Mouse (Mus musculus): ENCODE data around the gene Myo6.

The Myo6 gene

DNA sequence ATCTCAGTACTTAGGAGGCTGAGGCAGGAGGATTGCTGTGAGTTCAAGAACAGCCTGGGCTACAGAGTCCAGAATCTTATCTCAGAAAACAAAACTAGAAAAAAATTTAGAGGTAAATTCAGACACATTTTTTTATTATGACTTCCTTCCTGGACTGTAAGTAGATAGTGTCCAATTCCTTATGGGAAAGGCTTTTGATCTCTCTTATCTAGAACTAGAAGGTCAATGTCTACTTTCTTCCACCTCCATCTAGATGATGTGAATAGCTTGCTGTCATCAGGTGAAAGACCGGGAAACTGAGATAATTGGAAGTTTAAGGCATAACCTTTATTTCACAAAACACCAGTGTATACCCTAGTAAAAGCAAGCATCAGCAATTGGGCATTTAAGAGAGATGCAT, 16.9 kb downstream of the Myo6 start:
- no peak for DNase-seq (ENCODE audit: low spot score)

- no peak for DNase-seq (ENCODE audit: low spot score)
Measured at GRCm38 (mm10) chr9:80184138-80184537, 19.3 kb downstream of the Myo6 start.

DNA sequence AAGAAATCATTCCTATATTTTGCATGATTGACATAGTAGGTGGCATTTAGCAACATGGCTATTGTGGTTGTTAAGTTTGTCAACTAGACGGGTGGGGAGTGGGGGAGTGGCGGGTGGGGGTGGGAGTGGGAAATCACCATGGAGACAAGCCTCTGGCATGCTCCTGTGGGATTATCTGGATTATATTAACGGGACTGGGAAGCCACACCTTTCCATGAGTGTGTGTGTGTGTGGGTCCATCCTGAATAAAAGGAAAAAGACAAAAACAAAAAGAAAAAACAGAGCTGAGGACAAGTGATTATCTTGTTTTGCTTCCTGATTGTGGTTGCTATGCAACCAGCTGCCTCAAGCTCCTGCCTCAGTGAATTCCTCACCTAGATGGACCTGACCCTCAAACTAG, 20.9 kb downstream of the Myo6 start:
- no peak for DNase-seq (ENCODE audit: low spot score)

DNA sequence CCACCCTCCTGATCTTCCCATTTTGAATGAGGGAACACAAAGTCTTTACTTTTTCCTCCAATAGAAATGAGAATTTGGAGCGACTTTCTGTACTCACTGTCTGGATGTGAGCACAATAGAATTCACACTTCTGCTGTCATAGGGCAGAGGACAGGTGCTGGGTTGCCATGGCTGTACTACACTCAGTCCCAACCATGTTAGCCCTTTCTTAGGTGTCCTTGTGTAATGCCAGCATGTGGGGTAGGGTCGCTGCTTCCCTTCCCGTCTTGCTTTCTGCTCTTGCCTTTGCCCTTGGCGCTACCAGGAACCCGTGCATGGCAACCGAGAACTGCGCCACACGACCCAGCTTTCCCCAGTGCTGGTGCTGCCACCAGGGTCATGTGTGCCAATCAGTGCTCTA, 21.9 kb downstream of the Myo6 start:
- no peak for DNase-seq (ENCODE audit: low spot score)

- no peak for DNase-seq (ENCODE audit: low spot score)
Measured at GRCm38 (mm10) chr9:80188324-80188893, 23.6 kb downstream of the Myo6 start.

DNA sequence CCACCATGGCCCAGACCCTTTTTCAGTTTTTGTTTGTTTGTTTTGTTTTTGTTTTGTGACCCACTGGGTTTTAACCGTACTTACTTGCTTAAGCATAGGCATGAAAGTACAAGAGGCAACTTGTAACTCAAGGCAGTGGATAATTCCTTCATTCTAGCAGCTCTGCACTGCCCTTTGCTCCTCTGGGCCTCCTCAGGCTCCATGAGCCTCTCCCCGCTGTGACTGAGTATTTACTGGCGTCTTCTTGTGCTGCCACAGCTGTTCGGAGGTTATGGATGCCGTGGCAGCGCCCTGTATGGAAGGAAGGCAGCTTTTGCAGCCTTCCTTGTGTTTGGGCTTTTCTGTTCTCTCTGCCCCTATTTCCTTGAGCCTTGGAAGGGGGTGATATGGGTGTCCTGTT, 26.4 kb downstream of the Myo6 start:
- DNase-seq (ENCODE audit: low spot score) = no peak

DNA sequence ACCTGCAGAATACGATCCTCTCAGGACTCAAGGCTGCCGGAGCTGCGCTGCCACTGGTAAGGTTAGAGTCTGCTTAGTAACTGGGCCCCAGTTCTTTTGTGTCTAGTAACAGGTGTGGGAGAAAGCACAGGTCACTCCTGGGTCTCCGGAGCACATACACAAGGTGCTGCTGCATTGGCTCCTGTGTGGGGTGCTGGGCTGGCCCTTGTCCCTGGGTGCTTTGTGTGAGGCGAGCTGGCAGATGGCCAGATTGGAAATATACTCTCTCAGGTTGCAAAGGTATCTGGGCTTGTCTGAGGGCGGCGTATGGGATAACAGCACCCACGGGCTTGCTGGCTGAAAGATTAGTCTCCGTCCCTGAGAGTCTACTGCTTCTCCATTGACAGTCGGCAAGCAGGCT, 27.5 kb downstream of the Myo6 start:
- DNase-seq (ENCODE audit: low spot score) = no peak

GRCm38 (mm10) chr9:80194446-80194845, 29.6 kb downstream of the Myo6 start:
- DNase-seq (ENCODE audit: low spot score) = no peak

- no peak for DNase-seq (ENCODE audit: low spot score)
Measured at GRCm38 (mm10) chr9:80196161-80196560, 31.3 kb downstream of the Myo6 start.

GRCm38 (mm10) chr9:80197233-80197632, 32.4 kb downstream of the Myo6 start:
- DNase-seq (ENCODE audit: low spot score) = no peak

DNA sequence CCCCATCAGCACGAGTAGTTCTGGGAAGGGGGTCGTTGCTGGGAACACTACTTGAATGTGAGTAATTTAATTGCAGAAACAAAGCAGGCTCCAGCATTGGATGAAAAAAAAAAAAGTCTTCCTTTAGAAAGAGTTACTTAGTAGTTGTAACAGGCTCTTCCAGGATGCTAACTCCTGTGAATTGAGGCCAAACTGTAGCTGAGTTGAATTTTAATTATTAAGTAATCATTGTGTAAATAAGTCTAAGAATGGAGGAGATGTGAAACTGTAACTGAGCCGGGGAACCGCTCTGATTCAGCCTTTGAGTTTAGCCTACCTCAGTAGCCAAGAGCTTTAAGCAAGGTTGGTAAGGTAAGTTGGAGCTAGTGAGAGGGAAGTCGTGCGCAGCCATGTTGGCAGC, 36.0 kb downstream of the Myo6 start:
- no peak for DNase-seq (ENCODE audit: low spot score)

DNA sequence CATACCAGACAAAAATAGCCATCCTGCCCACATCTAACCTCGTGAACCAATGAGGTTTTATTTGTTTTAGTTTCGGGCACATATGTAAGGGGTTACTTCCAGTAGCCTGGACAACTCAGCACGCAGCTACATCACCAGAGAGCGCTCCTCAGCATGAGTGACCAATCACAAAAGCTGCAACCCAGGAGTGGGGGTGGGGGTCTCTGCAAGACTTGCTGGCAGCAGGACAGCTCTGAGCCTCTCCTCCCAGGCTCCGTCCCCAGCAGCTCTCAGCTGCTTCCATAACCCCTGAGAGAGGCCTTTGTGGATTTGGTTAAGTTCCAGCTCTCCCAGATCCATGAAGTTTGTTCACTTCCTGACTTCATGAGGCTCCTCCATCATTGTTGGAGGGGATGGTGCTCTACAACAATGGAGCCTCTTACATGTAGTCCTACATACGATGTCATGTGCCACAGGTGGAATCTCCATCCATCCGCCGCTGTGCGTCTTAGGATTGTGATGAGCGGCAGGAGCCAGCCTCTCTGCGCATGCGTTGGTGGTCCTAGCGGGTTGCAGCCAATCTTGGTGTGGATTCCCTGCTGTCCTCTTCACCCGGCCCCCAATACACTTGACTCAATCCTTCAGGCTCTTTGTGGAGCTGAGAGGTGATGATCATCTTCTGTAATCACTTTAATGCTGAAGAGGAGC, 37.7 kb downstream of the Myo6 start:
- no peak for DNase-seq (ENCODE audit: low spot score)

- DNase-seq (ENCODE audit: low spot score) = no peak
Measured at GRCm38 (mm10) chr9:80208681-80209080, 43.9 kb downstream of the Myo6 start.

- DNase-seq (ENCODE audit: low spot score) = no peak
Measured at GRCm38 (mm10) chr9:80209459-80209858, 44.6 kb downstream of the Myo6 start.

DNA sequence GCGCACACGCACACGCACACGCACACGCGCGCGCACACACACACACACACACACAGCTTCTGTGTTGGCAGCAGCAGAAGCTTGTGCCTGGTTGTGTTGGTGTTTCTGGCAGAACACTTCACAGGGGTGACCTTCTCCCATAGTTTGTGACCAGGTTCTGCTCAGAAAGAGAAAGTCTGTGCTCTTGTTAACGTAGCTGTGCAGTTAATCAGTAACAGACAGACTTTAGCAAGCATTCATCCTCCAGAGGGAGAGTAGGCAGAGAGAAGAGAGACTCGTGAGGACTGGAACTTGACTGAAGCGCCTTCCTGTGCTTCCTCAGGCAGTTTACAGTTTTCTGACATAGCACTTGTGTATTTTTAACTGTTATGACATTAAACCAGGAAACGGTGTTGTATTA, 45.3 kb downstream of the Myo6 start:
- no peak for DNase-seq (ENCODE audit: low spot score)

DNA sequence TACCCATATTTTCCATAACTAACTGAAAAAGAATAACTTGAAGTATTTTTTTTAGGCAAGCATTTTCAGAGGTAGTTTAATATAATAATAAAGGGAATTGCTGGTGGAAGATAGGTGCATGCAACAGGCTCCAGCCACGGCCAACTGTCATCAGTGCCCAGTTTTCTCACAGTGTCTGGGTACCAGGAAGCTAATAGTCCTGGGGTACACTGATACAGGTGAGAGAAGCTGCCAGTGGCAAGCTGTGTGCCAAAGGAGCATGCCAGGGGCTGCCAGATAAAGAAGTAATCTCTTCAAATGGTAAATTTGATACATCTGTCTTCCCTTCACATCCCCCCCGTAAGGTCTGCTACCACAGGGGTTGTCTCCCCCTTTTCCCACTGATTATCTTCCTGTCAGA, 48.6 kb downstream of the Myo6 start:
- DNase-seq (ENCODE audit: low spot score) = no peak

DNA sequence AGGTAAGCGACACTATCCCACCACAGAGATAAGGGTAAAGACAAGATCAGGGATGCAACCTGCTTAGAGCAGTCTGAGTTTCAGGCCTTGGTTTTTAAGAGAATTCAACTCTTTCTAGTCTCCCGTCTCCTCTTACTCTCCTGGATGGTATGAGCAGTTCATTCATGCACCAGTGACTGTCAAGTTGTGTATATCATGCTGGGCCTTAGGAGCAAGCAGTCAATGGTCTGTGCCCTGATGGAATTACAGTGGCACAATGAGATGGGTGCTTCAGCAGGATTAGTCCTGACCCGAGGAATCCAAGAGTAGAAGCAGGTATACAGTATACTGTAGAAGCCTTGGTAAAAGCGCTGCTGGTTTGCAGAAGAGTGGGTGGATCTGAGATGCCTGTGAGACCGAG, 50.7 kb downstream of the Myo6 start:
- DNase-seq (ENCODE audit: low spot score) = no peak

GRCm38 (mm10) chr9:80216786-80217501, 52.1 kb downstream of the Myo6 start:
- DNase-seq (ENCODE audit: low spot score) = no peak

- no peak for DNase-seq (ENCODE audit: low spot score)
Measured at GRCm38 (mm10) chr9:80218718-80219117, 53.9 kb downstream of the Myo6 start.

DNA sequence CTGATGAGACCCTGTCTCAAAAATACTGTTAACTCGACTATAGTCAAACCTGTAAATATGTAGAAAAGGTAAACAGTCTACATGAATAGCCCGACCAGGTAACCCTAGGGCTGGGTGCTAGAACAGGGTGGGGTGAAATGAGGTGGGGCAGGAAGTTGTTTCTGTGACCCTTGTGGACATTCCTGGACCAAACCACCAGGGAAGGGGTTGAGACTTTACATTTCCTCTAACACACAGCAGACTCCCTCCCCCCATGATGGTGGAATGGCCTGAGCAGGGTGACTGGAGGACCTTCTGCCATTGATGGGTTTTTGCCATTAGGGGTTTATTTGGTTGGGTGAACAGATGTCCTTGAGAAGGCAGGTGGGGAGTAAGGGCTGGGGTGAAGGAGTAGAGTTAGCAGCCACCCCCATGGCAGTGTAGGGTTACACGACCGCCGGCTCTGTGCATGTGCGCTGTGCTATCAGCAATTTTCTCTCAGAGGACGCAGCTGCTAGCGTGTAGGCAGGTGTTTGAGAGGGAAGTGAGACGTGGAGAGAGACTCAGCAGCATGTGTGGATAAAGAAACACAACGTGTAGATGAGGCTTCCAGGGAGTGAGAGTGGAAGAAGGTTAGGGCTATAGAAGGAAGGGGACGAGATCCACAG, 59.3 kb downstream of the Myo6 start:
- DNase-seq (ENCODE audit: low spot score) = no peak

DNA sequence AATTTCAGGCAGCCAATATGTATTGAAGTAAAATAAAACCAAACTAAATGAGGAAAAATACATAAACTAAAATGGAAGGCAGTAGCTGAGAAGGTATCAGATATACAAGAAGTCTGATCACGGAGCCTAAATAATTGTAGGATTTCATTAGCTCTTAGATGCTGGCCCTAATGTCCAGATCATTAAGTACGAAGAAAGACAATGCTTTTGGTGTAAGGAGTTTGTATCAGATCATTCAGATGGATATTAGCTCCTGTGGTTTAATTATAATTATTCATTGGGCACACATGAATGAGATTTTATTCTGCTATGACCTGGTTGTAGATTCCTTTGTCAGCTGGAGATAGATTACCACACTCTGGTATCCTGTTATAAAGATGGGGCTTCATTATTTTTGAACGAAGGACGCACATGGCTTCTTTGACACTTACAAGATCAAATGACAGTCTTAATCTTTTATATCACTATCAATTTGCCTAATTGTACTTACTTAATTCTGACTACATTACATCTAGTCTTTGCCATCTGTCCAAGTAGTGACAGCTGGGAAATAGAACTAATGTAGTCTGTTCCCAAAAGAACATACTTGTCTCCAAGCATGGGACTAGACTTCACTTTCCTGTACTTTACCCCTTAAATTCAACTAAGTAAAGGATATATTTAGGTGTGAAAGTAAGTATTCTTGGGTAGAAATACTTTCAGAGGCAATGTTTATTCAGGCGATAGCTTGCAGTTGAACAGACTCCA, 61.9 kb downstream of the Myo6 start:
- no peak for DNase-seq (ENCODE audit: low spot score)

GRCm38 (mm10) chr9:80233831-80234455, 69.1 kb downstream of the Myo6 start:
- no peak for DNase-seq (ENCODE audit: low spot score)

Measured in ovary, adult 18-20 months (tissue).